Mouse (Mus musculus) adrenal gland, adult (tissue): ENCODE results near the gene Gnmt.
"Not testable (repeated sequence)": the region's sequence is repeated elsewhere in the genome, so short reads cannot be mapped to it uniquely, and the experiment has no call there.

ENCODE experiments used
- DNase-seq, 2 experiments: peaks; one replicate each; pipeline ENCODE4 v3.0.0; 2022 to 2023; ENCODE audit warnings: low spot score in 1 of 2; ENCODE audit not compliant: inconsistent age in 2 of 2

Gnmt gene

DNA sequence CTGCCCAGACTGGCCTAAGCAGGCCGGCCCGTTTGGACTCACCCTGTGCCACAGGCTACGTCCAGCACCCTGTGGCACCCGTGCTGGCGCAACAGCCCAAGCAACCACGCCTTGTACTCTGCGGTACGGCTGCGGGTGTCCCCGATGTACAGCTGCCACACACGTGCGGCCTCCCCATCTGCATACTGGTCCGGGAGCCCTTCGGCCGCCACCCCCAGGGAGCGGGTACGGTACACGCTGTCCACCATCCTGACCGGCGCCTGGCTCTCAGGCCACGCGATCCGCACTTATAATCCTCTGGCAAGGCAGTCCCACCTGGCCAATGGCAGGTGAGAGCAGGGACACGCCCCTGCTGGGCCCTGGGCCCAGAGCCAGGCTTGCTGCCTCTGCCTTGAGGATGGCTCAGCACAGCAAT lies at the start of gene Gnmt:
Gnmt (minus strand) TSS at position 265 of the 415 bp plus-strand sequence.
- DNase-seq, result no peak

DNA sequence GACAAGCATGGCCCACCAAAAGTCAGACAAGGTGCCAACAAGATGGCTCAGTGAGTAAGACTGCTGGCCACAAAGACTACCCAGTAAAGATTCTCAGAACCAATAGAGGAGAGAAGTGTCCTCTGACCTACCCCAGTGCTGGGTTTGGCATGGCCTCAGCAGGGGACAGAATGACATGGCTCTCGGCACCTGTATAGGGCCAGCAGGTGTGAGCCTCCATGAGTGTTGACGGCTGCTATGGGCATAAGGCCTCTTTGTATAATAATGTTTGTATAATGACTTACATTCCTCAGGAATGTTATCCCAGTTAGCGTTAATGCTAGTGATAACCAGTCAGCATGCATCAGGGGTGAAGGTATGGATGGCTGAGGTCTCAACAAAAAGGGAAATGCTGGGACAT lies 47.1 kb upstream of the Gnmt start:
- DNase-seq, result no peak

DNA sequence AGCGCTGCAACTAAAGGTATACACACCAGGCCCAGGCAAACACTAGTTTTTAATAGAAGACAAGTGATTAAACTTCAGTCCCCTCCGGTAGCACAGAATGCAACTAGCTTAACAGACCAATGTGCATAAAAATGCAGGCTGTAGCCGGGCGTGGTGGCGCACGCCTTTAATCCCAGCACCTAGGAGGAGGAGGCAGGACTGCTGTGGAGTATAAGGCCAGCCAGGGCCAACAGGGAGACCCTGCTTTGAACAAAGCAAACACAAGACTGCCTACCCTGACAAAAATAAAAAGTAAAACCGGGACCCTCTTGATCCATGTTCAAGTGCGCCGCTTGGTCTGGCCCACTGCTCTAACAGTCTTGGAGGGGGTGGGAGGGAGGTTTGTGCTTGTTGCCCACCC lies 46.1 kb upstream of the Gnmt start:
- peak in 1 of 2 experiments; percentile 43 for DNase-seq

DNA sequence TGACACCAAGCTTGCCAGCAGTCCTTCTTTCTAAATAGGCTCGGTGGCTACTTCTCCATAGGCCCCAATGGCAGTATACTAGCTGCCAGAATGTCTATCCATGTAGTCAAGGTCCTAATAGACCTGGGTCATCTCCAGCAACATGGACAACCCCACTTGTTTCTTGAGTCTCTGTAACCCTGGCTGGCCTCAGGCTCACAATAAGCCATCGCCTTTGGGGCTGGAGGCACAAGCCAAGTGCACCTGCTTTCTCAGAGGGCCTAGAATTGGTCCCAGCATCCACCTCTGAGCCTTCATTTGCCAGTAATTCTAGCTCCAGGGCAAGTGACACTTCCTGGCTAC lies 45.1 kb upstream of the Gnmt start:
- peak in 1 of 2 experiments; percentile 59 for DNase-seq

DNA sequence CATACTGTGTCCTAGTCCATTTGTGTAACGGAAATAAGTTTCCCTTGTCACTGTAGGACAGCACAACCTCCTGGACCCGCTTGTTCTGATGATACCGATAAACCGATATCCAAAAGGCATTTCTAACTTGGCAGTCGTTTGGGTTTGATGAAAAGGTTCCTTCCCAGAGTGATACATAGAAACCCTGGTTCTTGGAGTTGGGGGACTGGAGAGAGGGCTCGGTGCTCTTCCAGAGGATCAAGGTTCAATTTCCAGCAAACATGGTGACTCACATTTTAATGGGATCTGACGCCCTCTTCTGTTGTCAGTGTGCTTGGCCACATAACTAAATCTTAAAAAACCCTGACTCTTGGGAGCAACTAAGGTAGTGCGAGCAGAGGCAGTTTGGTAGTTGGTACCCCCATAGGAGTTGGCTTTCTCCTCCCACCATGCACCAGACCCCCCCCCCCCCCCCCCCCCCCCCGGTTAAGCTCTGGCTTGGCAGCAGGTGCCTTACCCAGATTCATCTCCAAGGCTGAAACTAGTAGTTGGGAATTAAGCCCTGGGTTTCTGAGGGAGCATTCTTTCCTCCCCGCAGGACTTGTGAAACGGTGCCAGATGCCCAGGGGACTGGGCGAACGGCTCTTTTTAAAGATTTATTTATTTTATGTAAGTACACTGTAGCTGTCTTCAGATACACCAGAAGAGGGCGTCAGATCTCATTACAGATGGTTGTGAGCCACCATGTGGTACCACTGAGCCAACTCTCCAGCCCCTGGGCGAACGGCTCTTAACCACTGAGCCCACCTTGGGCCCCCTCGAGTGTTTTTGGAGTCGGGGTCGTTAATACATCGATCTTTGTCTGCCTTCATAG lies 44.5 kb upstream of the Gnmt start:
- DNase-seq, result peak in 1 of 2 experiments; percentile 60

DNA sequence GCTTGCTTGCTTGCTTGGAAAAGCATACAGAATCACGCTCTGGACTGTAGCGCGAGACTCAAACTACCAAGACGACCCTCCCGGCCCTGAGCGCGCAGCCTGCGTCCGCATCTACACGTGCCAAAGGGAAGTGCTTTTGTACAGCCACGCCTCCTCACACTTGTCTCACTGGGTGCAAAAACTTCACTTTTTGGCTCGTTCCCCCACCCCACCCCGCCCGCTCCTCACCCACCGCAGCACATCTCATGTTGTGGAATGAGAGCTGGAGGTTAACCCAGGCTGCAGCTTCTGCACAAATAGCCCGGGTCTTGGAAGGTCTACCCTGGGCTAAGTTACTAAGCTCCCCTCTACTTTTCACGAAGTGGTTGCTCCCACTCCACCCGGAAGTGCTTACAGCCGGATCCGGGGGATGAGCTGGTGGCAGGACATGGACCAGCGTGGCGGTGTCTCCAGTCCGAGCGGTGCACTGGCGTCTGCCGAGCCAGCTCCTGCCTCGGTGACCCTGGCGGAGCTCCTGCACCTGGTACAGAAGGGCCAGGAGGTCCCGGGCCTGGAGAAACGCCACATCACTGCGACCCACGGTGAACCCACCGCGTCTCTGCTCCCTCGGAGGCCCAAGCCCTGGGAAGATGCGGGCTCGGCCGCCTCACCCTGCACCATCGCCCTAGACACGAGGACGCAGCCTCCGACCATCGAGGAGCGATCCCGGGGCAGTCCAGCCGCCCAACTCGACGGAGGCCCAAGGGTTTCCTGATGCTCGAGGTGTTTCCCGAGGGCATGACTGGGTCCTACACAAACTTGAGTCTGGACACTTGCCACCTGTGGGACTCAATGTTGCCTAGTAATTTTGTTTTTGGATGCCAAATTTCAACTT lies 43.7 kb upstream of the Gnmt start, which contains the start of gene 2310039H08Rik:
2310039H08Rik (plus strand) TSS at position 232 of the 874 bp plus-strand sequence.
- DNase-seq, result peak; percentile 88 to 97

DNA sequence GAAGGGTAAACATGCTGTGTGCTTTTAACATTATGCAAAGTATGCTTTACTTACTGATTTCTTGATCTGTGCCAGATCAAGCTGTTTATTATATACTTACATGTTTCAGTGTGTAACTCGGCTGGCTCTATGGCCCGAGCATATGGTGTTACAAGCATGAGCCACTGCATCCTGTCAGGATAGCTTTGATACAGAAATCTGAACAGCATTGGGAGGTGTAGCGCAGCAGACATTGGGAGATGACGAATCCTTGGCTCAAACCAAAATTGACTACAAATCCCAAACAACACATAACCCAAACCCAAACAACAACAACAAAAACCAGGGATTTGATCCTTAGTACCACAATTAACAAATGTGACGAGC lies 43.1 kb upstream of the Gnmt start:
- no peak for DNase-seq

DNA sequence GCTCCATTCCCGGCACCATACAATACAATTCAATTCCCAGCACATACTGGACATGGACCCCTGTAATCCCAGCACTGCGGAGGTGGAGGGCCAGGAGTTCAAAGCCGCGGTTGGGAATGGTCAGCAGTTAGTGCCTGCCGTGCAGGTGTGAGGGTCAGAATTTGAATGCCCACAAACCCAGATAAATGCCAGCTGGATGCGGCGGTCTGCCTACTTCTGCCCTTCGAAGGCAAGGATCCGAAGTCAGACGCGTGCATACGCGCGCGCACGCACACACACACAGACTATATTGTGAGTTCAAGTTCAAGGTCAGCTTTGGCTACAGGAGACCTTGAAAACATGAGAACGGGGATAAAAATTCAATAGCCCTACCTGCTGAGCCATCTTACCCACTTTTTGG lies 42.6 kb upstream of the Gnmt start:
- peak; percentile 35 to 66 for DNase-seq

DNA sequence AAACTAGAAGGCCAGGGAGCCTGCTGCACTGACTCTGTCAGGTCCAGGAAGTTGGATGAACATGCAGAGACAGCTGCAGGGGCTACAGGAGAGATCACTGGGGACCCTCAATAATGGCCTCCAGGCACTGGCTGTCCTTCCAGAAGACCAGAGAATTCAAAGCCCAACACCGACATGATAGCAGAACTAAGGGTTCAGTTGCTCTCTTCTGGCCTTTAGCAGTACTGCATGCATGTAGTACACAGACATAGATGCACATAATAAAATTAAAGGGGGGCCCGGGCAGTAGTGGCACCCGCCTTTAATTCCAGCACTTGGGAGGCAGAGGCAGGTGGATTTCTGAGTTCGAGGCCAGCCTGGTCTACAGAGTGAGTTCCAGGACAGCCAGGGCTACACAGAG lies 42.1 kb upstream of the Gnmt start:
- DNase-seq, result no peak

DNA sequence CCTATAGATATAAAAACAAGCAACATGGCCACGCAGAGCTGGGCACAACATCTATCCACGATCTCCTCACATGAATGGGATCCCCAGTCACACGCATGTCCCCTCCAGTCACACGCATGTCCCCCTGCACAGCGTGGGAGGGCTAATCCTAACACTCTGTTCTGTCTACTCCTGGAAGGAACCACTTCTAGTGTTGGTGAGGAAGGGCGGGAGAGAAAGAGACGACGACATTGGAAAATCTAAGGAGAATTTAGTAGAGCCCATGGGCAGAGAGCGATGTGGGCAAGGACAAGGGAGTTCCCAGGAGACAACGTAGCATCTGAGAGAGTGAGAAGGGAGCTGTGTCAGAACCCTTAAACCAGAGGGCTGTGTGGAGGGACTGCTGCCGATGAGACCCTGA lies 41.6 kb upstream of the Gnmt start:
- DNase-seq, result no peak

DNA sequence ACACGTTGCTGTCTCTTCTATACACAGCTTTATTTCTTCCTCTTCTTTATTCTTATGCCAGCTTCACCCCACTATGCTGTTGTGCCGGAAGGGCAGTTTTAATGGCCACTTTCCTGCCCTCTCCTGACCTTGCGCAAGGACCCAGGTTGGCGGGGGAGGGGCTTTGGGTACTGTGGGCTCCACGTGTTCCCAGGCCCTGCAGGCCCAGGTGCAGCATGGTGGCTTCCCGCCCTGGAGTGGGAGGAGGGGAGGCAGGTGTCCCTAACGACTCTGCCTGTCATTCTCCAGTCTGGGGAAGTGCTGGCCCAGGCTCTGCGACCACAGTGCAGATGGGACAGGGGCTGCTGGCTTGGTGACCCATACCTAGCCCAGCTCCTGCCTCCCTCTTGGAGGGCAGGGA lies 38.9 kb upstream of the Gnmt start:
- no peak for DNase-seq

DNA sequence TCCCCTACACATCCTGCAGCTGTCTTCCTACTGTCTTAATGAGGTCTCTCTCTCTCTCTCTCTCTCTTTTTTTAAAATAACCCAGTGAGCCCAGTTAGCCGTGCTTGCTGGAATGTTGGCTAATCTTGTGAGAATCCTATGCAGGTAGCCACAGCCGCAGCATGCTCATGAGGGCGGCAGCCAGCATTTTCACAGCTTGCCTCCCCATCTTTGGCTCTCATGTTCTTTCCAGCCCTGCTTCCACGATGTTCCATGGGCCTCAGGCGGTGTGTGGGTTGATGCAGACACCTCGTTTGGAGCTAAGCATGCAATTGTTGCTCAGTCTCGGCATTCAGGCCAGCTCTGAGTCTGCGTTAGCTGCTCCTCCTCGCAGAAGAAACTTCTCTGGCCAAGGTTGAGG lies 35.9 kb upstream of the Gnmt start:
- DNase-seq, result not testable (repeated sequence)

DNA sequence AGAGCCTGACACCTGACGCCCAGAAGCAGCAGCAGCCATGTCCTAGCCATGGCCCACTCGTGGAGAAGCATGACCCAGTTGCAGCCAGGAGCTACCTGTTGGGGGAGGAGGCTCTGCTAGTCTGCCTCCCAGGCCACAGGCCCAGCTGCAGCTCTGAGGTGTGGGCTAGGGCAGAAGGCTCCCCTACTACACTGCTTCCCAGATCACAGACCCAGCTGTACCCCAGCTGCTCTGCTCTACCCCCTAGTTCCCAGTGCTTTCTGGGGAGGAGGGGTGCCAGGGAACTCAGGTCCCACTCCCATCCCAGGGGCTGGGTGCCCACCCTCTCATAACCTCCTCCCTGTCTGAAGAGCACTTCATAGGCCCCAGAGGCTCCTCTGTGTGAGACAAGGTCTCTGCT lies 34.6 kb upstream of the Gnmt start, which contains the start of gene Ptcra:
Ptcra (minus strand) TSS at position 169 of the 400 bp plus-strand sequence.
- no peak for DNase-seq

DNA sequence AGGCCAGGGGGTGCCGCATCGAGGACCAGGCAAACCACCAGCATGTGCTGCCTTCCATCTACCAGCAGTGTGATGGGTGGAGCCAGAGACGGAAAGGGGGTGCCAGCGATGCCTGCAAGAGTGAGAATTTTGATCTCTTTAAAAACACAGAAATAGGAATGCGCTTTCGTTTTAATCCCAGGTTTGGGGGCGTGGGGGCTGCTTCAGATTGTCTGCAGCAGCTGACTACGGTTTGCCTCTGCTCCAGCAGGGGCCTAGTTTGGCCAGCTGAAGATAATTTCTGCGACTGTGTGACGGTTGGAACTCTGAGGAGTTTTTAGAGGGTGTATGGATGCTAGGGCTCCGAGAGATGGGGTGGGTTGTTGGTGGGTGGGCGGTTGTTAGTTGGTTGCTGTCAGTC lies 29.8 kb upstream of the Gnmt start:
- DNase-seq, result no peak

DNA sequence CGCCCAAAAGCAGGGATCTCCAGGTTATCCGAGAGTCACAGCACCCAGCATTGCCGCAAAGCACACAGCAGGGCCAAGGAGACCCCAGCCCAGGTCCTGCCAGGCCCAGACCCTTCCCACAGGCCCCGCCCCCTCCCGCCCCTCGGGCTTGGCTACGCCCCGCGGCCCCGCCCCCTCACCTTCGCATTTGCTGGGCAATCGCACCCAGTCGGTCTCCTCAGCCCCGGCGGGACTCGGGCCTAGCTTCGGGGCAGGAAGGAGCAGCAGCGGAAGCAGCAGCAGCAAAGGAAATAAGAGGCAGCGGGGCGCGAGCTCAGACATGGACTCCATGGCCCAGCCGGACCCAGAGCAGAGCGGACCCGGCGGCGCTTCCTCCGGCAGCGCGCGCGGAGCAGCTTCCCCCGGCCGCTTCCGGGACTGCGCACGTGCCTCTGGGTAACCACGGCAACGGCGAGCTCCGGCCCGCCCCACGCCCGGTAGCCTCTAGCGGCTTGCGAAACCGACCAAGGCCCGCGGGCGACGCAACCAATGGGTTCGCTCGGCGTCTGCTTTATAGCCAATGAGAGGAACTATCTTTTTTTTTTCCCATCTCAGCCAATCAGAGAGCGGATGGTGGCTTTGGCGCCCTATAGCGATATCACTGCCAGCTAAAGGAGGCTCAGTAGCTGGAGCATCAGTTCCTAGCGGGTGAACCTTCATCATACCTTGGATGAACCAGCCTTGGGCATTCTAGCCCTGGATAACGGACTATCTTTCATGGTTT lies 23.0 kb upstream of the Gnmt start, which contains the start of gene Cnpy3:
Cnpy3 (minus strand) TSS at position 421 of the 763 bp plus-strand sequence.
- DNase-seq, result peak; percentile 98 to 99

DNA sequence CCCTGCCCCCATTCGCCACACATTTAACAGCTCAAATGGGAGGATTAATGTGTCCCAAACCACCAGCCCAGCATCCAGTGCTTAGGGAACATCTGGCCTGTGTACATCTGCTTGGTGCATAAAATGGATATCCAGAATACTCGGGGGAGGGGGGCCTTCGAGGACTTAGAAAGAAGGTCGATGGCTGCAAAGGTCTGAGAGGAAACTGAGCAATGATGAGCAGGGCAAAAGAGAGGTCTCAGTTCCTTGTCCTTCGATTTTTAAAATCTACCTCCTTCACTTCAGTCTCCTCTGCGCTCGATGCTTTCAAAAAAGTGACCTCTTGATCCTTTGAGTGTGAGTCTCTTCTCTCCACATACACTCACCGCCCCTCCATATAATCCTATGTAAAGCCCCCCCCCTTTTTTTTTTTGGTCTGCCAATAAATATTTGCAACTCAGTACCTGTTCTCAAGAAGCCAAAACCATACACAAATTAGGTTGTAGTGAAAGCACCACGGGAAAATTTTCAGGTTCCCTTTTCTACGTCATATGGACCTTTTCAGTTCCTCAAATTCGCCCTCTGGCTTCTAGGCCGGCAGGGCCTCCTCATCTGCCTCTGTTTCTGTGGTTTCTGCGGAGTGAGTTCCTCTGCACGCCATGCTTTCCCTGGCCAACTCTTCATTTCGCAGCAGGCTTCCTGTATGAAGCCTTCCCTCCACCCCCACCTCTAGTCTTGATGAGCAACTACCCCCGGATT lies 22.3 kb upstream of the Gnmt start:
- DNase-seq, result peak in 1 of 2 experiments; percentile 49

DNA sequence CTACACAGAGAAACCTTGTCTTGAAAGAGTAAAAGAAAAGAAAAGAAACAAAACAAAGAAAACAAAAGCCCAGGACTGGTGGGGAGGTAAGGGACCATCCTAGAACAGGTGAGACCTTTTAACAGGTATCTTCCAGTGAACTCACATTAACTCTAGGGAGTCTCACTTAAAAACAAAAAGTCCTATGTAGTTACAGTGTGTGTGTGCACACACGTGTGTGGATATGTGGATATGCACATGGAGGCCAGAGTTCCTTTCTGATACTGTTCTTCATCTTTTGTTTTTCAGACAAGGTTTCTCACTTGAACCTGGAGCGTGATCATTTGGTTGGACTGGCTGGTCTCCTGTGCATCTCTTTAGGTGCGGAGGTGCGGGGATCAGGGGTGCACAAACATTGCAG lies 21.6 kb upstream of the Gnmt start:
- no peak for DNase-seq

DNA sequence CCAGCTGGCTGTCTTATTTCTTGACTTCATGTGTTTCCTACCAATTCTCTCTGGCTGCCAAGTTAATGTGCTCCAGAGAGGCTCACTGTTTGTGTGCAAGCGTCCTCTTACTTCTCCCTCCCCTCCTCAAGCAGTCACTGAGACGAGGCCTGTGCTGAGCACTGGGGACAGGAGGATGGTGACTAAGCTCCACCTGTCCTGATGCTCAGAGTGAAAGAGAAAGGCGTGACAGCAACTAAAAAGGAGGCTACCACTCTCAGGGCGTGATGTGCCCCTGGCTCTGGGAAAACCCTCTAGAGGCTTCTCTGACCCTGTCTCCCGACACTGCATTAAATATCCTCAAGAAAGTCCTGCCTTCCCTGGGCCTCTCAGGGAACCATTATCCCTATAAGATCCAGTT lies 20.3 kb upstream of the Gnmt start:
- DNase-seq, result no peak

DNA sequence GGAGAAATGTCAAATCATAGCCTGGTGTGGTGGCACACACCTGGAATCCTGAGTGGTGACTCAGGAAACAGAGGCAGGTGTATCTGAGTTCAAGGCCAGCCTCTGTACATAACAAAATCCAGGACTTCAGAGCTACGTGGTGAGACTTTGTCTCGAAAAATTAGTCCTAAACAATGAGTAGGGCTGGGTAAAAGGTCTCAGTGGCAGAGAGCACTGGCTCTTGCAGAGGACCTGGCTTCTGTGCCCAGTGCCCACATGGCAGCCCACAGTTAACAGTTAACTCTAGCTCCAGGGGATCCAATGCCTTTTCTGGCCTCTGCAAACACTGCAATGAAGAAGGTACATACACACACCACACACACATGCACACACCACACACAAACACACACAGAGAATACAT lies 18.8 kb upstream of the Gnmt start:
- DNase-seq, result no peak

DNA sequence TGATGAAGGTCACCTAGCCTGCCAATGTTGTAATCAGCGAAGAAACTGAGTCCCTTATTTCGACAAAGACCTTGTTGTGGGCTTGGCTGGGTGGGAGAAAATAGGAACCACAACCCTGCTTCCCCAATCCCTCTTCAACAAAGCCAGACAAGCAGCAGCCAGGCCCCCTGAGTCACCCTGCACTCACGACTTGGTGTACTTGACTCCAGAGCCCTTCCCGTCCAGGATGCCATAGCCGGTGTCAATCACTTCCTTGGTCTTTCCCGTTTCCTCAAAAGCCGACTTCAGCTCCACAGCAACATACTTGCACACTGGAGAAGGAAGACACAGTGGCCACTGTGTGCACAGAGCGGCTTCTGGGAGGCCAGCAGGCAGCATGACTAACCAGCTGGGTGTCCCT lies 18.3 kb upstream of the Gnmt start:
- DNase-seq, result no peak
